Mouse (Mus musculus): ENCODE results near the gene Bri3.

Gene Bri3

DNA sequence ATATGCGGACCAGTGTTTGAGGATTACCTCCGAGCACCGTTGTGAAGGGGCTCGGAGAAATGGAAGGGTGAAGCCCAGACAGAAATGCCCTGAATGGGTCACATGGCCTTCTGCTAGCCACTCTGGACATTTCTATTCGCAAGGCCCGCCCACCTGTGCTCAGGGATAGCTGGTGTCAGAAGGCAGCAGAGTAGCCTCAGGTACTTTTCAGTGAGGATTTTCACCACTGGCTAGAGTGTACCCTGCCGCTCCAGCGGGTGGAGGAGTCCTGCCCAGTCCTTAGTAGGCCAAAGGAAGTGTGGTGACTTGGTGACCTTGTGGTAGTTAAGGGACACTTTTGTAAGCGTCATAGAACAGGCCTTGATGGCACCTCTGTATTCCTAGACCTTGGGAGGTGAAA lies 17.1 kb downstream of the Bri3 start:
- in situ Hi-C loops (cut with MboI, MseI) = no loop called here

DNA sequence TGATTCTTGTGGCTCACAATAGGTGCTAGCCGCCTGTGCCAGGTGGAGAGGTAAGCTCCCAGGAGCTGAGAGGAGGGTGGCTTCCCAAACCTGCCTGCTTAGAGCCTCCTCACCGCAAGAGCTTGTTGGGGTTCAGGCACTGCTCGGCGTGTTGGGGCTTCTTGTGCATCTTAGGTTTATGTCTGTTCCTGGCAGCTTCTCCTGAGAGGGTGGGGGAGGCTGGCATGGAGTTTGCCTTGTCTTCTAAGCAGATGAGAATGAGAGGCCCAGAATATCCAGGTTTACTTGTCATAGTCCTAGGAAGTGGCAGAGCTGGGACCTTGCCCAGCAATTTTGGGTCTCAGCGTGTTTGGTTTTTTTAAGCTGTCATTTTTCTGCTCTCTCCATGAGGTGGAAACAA lies 17.6 kb downstream of the Bri3 start:
- in situ Hi-C loops (cut with MboI, MseI) = no loop called here

DNA sequence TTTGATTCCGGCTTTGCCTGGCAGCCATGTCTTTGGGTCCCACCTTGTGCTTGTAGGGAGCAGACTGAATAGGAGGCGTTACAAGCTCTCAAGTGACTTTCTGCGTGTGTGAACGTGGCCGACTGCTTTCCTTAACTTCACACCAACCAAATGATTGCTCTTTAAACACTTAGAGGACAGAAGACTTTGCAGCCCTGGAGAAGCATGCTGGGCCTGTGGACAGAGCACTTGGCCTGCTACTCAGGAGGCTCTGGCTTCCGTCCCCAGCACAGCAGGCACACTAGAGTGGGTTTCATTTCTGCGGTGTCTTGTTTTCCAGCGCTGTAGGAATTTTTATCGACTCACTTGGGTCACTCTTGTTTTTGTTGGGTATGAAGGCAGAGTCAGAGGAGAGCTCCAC lies 18.8 kb downstream of the Bri3 start:
- in situ Hi-C loops (cut with MboI, MseI) = no loop called here

DNA sequence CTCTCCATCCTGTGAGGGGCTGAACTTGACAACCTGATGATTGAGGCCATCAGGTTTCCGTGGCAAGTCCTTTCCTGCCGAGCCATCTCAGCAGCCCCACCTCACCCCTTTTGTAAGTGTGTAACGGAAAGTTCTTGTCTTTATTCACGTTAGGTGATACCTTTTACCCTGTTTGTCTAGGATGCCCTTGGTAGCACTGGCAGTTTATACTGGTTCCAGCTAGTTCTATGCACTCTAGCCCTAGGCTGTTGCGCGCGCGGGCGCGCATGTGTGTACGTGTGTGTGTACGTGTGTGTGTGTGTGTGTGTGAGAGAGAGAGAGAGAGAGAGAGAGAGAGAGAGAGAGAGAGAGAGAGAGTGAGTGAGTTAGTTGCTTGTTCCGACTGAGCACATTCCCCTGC lies 19.3 kb downstream of the Bri3 start:
- in situ Hi-C loops (cut with MboI, MseI) = no loop called here

DNA sequence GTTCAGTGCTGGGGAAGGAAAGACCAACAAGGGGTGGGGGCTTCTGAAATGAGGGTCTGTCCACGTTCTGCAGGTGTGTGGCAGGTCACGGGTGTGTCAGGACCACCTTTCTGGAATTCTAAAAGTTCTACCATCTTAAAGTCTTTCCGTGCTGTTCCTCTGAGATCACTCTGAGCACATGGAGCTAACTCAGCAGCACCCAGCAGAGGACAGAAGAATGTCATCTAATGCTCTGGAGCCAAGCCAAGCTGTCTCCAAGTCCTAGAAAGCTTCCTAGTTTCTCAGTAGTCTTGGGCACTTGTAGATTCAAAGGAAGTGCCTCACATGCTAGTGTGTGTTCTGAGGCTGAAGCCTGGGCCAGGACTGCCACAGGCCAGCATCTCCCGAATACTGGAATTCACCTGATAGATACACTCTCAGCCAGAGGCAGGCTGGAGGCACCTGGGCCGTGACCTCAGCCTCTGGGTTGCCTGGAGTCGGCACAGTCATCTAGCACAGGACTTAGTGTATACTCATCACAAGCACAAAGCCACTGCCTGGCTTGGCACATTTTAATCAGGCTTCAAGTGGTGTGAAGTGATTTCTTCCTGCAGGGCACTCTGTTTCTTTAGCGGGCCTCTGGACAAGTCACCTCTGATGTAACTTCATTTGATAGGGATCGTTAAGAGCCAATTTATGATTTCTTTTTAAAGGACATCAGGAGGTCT lies 23.5 kb downstream of the Bri3 start:
- in situ Hi-C loops (cut with MboI, MseI) = no loop called here

DNA sequence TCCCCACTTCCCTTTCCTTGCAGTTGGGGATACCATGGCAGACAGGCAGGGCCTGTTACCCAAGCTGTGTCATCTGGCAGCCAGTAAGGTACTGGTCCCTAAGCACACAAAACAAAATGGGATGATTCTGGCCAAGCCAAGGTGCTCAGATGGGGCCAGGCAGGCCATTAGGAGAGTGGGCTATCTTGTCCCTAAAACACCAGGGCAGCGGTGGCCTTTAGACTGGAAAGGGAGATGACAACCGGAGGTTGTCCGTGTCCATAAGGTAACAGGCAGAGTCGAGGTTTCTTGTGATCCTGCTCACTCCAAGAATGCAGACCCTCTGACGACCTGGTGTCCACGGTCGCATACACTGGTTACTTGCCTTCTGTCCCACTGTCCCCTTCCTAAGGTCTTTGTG lies 25.7 kb downstream of the Bri3 start:
- in situ Hi-C loops (cut with MboI, MseI) = no loop called here

DNA sequence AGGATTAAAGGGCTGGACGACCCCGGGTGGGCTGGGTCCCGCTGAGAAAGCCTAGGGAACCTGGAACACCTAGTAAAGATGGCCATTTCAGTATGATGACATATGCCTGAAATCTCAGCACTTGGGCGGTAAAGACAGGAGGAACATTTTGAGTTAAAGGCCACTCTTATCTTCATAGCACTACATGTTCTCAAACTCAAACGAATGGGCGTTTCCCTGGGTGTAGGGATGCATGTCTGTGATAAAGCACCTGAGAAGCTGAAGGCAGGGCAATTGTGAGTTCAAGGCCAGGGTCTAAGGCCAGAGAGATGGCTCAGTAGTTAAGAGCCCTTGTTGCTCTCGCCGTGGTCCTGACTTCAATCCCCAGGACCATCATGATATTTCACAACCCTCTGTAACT lies 26.2 kb downstream of the Bri3 start:
- in situ Hi-C loops (cut with MboI, MseI) = no loop called here

DNA sequence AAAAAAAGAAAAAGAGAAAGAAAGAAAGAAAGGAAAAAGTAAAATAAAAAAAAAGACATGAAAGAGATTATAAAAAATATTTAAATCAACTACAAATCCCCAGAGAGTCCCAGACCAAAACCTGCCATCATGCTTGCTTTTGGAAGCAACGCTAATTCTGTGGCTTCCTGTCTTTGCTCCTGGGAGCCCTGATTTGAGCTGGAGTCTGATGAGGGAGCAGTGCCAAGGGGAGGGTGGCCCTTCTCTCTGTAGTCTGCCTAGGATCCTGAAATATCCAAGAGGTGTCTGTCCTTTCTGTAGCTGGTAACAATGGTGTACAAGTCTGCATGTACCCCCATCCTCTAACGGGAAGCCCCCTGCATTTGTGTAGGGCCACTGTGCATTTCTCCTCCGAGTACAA lies 26.9 kb downstream of the Bri3 start:
- in situ Hi-C loops (cut with MboI, MseI) = no loop called here

DNA sequence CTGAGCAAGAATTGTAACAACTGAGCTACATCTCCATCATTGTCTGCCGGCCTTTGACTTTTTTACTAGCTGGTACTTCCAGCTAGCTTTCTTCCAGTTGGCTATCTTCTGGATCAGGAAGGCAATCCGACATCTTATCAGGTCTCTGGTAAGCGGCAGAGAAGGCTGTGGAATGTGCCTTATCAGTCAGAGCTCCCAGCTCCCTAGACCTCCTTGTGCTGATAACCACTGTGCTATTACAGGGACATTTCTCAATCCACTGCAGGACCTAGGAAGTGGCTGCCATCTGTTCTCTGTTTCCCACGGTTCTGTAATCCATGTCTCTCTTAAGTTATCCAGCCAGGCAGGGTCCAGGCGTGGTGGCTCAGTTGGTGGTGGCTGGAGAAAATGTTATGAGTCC lies 27.5 kb downstream of the Bri3 start:
- in situ Hi-C loops (cut with MboI, MseI) = no loop called here

DNA sequence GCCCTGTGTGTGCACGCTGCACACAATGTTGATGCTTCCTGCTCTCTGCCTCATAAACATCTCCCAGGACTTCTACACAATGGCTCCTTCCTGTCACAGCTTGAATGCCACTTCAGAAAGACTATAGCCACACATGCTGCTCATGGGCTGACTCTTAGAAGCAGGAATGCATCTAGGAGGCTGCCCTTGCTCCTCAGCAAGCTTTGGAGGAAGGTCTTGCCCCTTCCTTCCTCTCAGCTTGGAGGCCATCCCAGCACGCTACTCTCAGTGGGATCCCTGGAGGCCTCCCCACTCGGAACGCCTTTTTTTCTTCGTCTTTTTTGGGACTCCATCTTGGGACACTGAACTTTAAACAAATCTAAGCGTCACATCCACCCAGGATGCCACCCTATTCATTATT lies 30.7 kb downstream of the Bri3 start:
- in situ Hi-C loops (cut with MboI, MseI) = no loop called here

DNA sequence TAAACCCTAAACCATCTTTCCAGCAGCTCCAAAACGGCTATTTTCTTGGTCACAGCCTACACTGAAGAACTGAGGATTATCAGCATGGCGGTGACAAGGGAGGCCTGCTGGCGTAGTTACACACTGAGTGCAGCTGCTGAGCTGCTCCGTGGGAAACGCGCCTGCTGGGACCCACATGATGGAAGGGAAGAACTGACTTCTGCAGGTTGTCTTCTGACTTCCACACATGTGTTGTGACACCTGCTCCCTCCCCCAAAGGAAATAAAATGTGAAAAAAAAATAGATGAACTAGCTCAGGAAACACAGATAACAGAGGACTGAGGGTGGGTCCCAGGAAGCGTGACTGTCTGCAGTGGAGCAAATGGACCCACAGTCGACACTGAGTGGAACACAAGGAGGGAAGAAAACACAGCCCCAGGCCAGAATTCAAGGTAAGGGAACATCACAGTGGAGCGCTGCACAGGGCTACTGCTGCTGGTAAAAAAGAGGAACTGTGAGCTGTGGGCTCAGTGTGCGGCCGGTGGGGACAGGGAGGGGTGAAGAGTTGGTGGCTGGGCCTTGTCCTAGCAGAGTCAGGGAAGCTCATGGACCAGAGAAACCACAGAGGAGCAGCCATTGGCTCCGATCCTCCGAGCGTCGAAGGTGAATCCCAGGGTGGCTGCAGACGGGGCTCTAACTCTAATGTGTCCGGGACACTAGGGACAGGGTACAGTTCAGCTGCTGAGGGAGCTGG lies 32.8 kb downstream of the Bri3 start:
- in situ Hi-C loops (cut with MboI, MseI) = no loop called here

DNA sequence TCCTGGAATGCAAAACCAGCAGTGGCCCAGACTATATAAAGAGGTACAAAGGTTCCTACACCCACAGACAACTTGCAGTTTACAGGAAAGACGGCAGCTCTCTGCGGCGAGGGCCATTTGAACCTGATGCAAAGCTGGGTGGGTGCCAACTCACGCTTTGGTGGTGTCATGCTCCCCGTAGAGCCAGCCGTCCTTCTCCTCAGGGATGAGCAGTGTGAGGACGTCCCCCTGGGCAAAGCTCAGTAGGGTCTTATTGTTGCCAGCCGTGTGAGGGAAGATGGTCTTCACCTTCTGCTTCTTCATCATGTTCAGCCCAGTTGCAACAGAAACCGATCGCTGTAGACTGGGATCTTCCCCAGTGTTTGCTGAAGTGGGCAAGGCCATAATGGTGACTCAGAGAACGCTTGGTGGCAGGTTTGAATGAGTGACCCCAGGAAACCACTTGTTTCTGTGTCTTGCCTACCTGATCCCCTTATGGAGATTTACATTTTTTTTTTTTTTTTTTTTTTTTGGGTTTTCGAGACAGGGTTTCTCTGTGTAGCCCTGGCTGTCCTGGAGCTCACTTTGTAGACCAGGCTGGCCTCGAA lies 34.2 kb downstream of the Bri3 start:
- in situ Hi-C loops (cut with MboI, MseI) = no loop called here

DNA sequence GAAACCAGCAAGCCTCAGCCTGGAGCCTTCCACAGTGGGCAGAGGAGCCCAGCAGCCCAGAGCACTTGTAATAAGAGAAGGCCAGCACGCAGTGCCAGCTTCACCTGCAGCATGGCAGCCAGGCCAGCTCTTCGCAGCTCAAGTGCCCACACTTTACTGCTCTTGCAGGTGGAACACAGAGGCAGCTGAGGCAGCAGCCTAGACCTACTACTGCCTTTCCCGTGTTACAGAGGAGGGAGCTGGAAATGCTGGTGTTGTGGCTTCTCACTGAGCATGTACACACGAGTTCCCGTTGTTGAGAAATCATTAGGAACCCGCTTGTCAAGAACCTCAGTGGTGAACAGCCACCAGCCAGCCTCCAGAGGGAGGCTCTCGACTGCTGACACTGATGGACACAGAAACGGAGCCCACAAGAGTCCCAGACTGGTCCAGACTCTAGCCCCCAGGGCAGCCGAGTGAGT lies 34.9 kb downstream of the Bri3 start:
- in situ Hi-C loops (cut with MboI, MseI) = no loop called here

DNA sequence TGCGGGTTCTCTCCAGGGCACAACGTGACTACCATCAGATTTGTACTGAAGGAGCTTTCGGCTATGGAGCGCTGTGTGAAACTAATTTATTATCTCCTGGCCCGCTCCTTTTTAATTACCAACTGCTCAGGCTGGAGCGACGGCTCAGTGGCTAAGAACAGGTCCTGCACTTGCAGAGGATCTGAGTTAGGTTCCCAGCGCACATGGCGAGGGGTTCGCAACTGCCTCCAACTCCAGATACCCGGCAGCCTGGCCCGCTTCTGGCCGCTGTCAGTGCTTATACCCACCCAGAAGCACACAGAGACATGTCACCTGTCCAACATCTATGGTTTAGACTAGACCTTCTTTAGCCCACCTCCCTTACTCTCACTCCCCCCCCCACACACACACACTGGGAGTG lies 35.7 kb downstream of the Bri3 start:
- in situ Hi-C loops (cut with MboI, MseI) = no loop called here

DNA sequence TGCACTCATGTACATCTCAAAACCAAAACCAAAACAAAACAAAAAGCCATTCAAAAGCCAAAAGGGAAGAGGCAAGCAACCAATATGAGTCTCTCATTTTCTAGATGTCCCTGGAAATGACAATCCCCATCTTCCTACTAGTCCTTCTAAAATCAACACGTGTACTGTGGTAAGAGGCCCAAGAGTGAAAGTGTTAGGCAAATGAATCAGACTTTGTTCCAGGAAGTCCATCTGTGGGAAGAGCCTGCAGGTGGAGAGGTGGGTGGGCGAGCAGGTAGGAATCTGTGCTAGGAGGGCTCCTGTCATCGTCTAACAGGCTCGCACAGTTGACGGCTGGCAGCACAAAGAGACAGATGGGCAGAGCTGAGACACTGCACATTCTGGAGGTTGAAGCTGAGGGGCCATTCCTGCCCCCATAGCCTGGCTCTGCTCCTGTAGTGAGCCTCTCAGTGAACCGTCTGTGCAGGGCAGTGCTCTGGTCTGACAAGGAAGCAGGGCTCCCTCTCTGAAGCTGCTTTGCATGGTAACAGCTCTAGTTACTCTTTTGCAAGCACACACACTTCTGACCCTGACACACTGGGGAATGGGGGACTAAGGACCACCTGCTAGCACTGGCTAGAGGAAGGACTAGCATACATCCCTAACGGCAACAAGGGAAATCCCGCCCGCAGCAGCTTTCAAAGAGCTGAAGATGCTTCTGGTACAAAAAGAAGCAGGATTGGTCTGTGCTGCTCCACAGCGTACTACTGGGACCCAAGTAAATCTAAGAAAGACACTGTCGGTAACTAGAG lies 38.4 kb downstream of the Bri3 start:
- in situ Hi-C loops (cut with MboI, MseI) = no loop called here

DNA sequence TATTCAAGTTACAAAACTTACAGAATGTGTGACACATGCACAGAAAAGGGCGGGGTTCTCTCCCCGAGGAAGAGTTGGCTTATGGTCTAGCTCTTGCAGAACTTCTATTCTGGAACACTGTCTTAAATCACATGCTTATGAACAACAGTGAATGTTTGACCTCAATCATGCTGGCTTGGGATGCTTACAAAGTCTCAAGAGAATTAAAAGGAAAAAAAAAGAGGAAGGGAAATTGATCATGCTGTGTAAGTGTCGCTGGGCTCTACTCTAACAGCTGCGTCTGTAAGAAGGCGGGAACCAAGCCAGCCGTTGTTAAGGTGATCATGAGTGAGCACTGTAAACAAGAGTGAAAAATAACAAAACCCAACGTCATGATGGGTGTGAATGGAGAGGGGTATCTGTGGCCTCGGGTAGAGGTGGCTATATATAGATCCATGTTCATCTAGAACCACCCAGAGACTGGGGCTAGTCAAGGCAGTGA lies 39.4 kb downstream of the Bri3 start:
- in situ Hi-C loops (cut with MboI, MseI) = no loop called here

DNA sequence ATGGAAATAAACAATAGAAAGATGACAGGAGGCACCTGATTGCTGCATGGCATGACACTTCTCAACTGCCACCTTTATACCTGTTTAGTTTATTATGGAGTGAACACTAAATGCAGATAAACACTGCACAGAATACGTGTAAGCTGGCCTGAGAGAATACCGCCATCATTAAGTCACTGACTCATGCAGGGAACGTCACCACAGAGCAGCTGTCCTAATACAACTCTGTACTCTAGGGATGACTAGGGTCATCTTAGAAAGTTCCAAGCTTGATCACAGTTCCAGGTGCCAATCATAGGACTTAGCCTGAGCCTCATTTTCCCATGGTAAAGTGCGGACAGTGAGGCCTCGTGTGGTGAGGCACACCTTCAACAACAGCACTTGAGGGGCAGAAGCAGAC lies 40.4 kb downstream of the Bri3 start:
- in situ Hi-C loops (cut with MboI, MseI) = no loop called here

DNA sequence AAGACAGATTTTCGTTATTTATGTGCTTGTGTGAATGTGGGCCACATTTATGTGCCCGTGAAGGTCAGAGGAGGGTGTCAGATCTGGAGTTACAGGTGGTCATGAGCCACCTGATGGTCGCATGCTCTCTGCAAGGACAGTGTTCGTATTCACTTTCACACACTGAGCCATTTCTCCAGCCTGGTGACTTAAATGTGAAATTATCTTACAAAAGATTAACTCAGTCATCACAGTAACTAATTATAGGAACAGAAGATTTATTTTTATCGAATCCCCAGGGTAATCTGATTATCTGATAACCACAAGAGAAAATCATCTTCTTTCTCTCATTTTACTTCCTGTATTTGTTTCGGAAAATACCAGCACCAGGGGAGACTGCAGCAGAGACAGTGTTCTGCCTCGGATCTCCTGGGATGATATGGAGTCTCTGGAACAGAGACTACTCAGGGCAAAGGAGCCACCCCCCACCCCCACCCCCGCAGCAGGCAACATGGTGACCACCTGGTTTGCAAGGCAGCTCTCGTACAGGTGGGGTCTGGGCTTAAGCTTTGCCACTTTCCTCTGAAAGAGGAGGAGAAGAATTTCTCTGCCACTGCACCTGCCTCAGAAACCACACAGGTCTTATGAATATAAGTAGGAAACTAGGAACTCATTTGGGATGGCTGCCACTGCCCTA lies 42.5 kb downstream of the Bri3 start:
- in situ Hi-C loops (cut with MboI, MseI) = no loop called here

DNA sequence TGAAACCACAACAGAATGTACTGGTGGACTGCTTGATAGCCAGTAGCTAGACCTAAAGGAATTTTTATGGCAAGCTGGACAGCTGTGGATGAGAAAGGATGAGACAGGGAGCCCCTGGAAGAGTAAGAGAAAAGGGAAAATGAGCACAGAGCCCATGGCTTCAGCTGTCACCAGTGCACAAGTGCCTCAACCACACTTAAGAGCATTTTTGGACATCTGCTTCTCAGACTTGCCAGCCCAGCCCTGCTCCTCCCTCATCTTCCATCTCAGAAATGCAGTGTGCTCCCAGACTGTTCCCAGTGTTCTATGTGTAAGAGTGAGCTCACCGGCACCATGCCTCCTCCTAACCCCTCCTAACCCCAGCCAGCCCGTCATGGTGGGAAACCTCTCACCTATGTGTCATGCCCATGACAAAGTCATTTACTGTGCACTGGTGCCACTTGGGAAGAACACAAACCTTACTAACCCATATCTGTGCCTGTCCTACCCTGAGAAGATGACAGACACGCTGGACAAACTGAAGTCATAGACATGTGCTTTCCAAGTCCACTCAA lies 43.1 kb downstream of the Bri3 start:
- in situ Hi-C loops (cut with MboI, MseI) = no loop called here

DNA sequence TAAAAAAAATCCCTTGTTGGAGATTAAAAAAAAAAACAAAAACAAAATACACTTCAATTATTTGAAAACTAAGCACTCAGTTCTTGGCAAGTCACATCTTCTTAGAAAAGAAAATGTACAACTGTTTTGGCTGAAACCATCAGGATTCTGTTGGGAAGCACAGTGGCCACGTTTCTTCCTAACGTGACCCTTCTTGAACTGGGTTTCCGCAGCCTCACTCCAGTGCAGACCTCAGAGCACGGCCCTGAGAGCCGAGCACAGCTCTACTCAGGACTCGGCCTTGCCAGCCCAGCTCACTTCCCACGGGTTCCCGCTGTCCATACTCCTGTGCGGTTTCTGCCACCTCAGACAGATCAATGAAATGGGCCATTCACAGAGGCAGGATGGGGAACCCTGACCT lies 44.2 kb downstream of the Bri3 start:
- in situ Hi-C loops (cut with MboI, MseI) = no loop called here

DNA sequence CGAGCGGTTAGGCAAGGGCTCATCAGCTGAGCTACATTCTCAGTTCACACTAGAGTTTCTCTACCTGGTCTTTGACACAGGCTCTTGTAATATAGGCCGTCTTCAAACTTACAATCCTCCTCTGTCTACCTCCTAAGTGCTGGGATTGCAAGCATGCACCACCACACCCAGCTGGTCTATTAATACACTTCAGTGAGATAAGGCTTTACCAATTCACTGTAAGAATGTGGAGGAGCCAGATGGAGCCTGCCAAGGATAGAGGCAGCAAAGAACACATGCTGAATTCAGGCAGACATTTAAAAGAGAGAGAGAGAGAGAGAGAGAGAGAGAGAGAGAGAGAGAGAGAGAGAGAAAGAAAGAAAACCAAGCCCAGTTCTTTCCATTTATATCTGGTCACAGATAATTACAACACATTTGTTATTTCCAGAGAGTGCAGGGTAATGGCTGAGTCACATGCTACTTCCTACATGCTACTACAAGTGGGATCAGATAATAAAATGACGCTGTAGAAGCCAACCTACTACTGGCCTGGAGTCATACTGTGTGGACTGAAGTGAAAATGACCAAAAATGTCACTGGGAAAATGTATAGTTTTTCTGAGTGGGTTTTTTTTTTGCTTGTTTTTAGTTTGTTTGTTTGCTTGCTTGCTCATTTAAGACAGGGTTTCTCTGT lies 45.7 kb downstream of the Bri3 start:
- in situ Hi-C loops (cut with MboI, MseI) = no loop called here
